Mouse (Mus musculus): ENCODE results near the gene Ntn5. TPM values are rescaled to one million over a fixed set of nuclear protein-coding genes. Genes with fewer than 3 reads are reported as not detected.

Gene Ntn5
- total RNA-seq, 1 experiment: 0.54 TPM

DNA sequence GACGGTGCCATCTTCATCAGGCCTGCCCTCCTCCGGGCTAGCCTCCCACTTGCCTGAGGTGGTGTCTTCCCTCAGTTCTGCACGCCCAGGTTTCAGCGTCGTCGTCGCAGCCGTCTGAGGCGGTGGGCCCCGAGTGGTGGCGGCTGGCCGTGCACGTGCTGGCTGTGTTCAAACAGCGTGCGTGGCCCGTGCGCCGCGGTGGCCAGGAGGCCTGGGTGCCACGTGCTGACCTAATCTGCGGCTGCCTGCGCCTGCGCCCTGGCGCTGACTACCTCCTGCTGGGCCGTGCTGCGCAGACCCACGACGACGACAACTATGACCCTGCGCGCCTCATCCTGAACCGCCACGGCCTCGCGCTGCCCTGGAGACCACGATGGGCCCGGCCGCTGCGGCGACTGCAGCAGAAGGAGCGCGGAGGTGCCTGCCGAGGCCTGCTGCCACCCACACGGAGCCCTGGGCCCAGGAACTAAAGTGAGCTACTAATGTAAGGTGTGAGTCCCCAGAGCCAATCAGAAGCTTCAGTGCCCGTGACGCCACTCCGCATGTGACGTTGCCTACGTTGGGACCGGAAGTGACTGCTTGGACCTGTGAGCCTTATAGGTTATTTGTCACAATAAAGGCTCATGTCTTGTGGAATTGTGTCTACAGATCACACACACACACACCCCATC lies 10.2 kb downstream of the Ntn5 start, which contains the start of gene Sec1:
TSS of gene Sec1 (minus strand) at position 482 of the 671 bp plus-strand sequence.
- no peak for DNase-seq (ENCODE audit: low read depth, low spot score)
- in situ Hi-C loops (cut with MboI; ENCODE audit: low sequenced_read_pairs in 2 of 2, unreplicated experiment in 2 of 2): no loop called here
- Histone ChIP-seq H3K27ac (ENCODE audit: insufficient read depth, low read depth, low read length, poor library complexity, severe bottlenecking) (no peak within 1 kb of the TSS), H3K36me3 (ENCODE audit: control insufficient read depth, insufficient read depth, low read length, poor library complexity, severe bottlenecking) (no peaks in the 10 kb centered on the region), H3K9me3 (ENCODE audit: control insufficient read depth, insufficient read depth, low read depth, low read length) (no peaks in the 10 kb centered on the region), H3K4me1 (ENCODE audit: control insufficient read depth in 2 of 2, insufficient read depth in 2 of 2, low read length in 2 of 2, poor library complexity in 1 of 2) (peaks cover 0 to 21% of the 10 kb centered on the region in 2 experiments; a peak in 1 of 4 replicates), H3K4me3 (ENCODE audit: insufficient read depth in 1 of 2, low read depth in 1 of 2, low read length in 2 of 2, poor library complexity in 1 of 2, severe bottlenecking in 1 of 2) (peak within 1 kb of the TSS in 1 of 2 experiments; percentile 42; a peak in 1 of 4 replicates), H3K9ac (ENCODE audit: insufficient read depth, low read depth, low read length, poor library complexity, severe bottlenecking) (peak within 1 kb of the TSS; percentile 16; the same call in 1 of the 2 replicates)
- TF ChIP-seq ZC3H11A (IDR thresholded peaks at IDR 0.05; ENCODE audit: borderline replicate concordance, low read depth, low read length) (no peak), CHD2 (IDR thresholded peaks at IDR 0.05; ENCODE audit: low read depth, low read length) (no peak), MAFK (IDR thresholded peaks at IDR 0.05; ENCODE audit: insufficient read depth, low read depth, low read length) (no peak)

DNA sequence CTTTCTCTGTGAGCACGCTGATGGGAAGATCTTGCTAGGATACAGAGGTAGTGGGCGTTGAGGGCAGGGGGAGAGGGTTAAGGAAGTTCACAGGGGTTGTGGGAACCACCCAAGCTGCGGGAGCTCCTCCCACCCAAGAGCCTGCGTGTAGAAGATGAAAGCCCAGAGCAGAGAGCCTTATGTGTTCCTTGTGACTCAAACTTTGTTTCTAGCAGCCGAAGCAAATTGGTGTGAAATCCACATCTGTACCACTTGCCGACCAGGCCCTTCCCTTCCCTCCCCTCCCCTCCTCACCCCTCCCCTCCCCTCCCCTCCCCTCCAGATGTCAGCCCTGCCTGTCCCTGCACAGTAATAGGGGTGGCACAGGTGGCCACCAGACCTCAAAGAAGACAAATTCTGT lies 11.3 kb downstream of the Ntn5 start:
- H3K9ac ChIP-seq (ENCODE audit: insufficient read depth, low read depth, low read length, poor library complexity, severe bottlenecking): no peak overlapping the region
- peaks cover 0 to 18% of the 10 kb centered on the region in 2 experiments; a peak in 1 of 4 replicates for H3K4me1 ChIP-seq (ENCODE audit: control insufficient read depth in 2 of 2, insufficient read depth in 2 of 2, low read length in 2 of 2, poor library complexity in 1 of 2)
- in situ Hi-C loops (cut with MboI; ENCODE audit: low sequenced_read_pairs in 2 of 2, unreplicated experiment in 2 of 2): no loop called here
- H3K9me3 ChIP-seq (ENCODE audit: control insufficient read depth, insufficient read depth, low read depth, low read length): no peaks in the 10 kb centered on the region
- no peak overlapping the region for H3K27ac ChIP-seq (ENCODE audit: insufficient read depth, low read depth, low read length, poor library complexity, severe bottlenecking)
- no peak overlapping the region for H3K4me3 ChIP-seq (ENCODE audit: insufficient read depth in 1 of 2, low read depth in 1 of 2, low read length in 2 of 2, poor library complexity in 1 of 2, severe bottlenecking in 1 of 2)
- no peak for DNase-seq (ENCODE audit: low read depth, low spot score)
- TF ChIP-seq CHD2 (IDR thresholded peaks at IDR 0.05; ENCODE audit: low read depth, low read length) (no peak), HCFC1 (IDR thresholded peaks at IDR 0.05; ENCODE audit: borderline replicate concordance, insufficient read depth, low read length) (no peak), ZC3H11A (IDR thresholded peaks at IDR 0.05; ENCODE audit: borderline replicate concordance, low read depth, low read length) (no peak), ZNF384 (IDR thresholded peaks at IDR 0.05; ENCODE audit: low read depth, low read length) (no peak), MAFK (IDR thresholded peaks at IDR 0.05; ENCODE audit: insufficient read depth, low read depth, low read length) (no peak)
- H3K36me3 ChIP-seq (ENCODE audit: control insufficient read depth, insufficient read depth, low read length, poor library complexity, severe bottlenecking): no peaks in the 10 kb centered on the region

DNA sequence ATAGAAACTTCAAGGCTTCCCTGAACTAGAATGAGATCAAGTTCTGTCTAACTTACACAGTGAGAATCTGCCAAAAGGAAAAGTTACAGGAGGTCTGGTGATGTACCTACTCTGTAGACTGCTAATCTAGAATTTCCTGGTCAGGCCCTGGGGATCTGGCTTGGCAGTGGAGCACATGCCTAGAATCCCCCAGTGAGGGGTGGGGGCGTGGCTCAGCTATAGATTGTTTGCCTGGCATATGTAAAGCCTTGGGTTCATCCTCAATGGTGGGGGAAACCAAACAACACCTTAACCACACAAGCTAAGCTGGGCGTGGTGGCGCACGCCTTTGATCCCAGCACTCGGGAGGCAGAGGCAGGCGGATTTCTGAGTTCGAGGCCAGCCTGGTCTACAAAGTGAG lies 14.1 kb downstream of the Ntn5 start:
- Histone ChIP-seq H3K9ac (ENCODE audit: insufficient read depth, low read depth, low read length, poor library complexity, severe bottlenecking) (no peak overlapping the region), H3K4me3 (ENCODE audit: insufficient read depth in 1 of 2, low read depth in 1 of 2, low read length in 2 of 2, poor library complexity in 1 of 2, severe bottlenecking in 1 of 2) (no peak overlapping the region), H3K4me1 (ENCODE audit: control insufficient read depth in 2 of 2, insufficient read depth in 2 of 2, low read length in 2 of 2, poor library complexity in 1 of 2) (peaks cover 0 to 11% of the 10 kb centered on the region in 2 experiments; a peak in 1 of 4 replicates), H3K9me3 (ENCODE audit: control insufficient read depth, insufficient read depth, low read depth, low read length) (no peaks in the 10 kb centered on the region), H3K36me3 (ENCODE audit: control insufficient read depth, insufficient read depth, low read length, poor library complexity, severe bottlenecking) (no peaks in the 10 kb centered on the region), H3K27ac (ENCODE audit: insufficient read depth, low read depth, low read length, poor library complexity, severe bottlenecking) (no peak overlapping the region)
- no peak for TF ChIP-seq MAFK (IDR thresholded peaks at IDR 0.05; ENCODE audit: insufficient read depth, low read depth, low read length)
- no peak for TF ChIP-seq HCFC1 (IDR thresholded peaks at IDR 0.05; ENCODE audit: borderline replicate concordance, insufficient read depth, low read length)
- no peak for TF ChIP-seq ZC3H11A (IDR thresholded peaks at IDR 0.05; ENCODE audit: borderline replicate concordance, low read depth, low read length)
- TF ChIP-seq ZNF384 (IDR thresholded peaks at IDR 0.05; ENCODE audit: low read depth, low read length): no peak
- TF ChIP-seq CHD2 (IDR thresholded peaks at IDR 0.05; ENCODE audit: low read depth, low read length): no peak
- in situ Hi-C loops (cut with MboI; ENCODE audit: low sequenced_read_pairs in 2 of 2, unreplicated experiment in 2 of 2): no loop called here
- no peak for DNase-seq (ENCODE audit: low read depth, low spot score)

DNA sequence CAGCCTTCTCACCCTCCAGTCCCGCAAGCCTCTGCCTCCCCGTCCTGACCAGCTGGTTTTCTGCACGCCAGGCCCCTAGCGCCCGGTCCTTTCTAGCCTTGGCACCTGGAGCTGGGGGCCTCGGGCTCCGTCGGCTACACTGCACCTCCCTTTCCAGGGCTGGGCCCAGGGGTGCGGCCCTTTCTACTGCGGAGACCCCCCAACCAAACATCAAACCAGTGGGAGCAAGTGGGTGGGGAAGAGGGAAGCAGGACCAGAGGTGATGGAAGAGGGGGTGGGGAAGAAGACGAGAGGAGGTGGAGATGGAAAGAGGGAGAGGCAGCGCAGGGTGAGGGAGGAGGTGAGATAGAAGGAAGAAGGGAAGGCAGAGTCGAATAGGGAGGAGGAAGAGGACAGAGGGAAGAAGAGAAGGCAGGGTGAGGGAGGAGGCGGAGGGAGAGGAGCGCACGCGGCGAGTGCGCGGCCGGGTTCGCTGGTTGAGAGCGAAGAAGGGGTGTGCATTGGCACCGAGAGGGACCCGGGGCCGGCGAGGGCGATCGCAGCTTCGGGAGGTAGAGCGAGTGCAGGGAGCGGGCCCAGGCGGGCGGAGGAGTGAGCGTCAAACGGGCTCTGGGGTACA lies 15.8 kb downstream of the Ntn5 start, which contains the start of gene Car11:
TSS of gene Car11 (plus strand) at position 321 of the 619 bp plus-strand sequence.
- no peak within 1 kb of the TSS for H3K27ac ChIP-seq (ENCODE audit: insufficient read depth, low read depth, low read length, poor library complexity, severe bottlenecking)

More for the DNA sequence above, 15.8 kb downstream of the Ntn5 start, which contains the start of gene Car11:
- no peak for TF ChIP-seq ZC3H11A (IDR thresholded peaks at IDR 0.05; ENCODE audit: borderline replicate concordance, low read depth, low read length)
- no peak for TF ChIP-seq HCFC1 (IDR thresholded peaks at IDR 0.05; ENCODE audit: borderline replicate concordance, insufficient read depth, low read length)
- no peak for TF ChIP-seq CHD2 (IDR thresholded peaks at IDR 0.05; ENCODE audit: low read depth, low read length)
- TF ChIP-seq MAFK (IDR thresholded peaks at IDR 0.05; ENCODE audit: insufficient read depth, low read depth, low read length): no peak
- no peak for TF ChIP-seq ZNF384 (IDR thresholded peaks at IDR 0.05; ENCODE audit: low read depth, low read length)
- Histone ChIP-seq H3K4me3 (ENCODE audit: insufficient read depth in 1 of 2, low read depth in 1 of 2, low read length in 2 of 2, poor library complexity in 1 of 2, severe bottlenecking in 1 of 2) (peak within 1 kb of the TSS; percentile 53 to 59), H3K9me3 (ENCODE audit: control insufficient read depth, insufficient read depth, low read depth, low read length) (no peaks in the 10 kb centered on the region), H3K4me1 (ENCODE audit: control insufficient read depth in 2 of 2, insufficient read depth in 2 of 2, low read length in 2 of 2, poor library complexity in 1 of 2) (peaks cover 0 to 8% of the 10 kb centered on the region in 2 experiments; a peak in 1 of 4 replicates), H3K9ac (ENCODE audit: insufficient read depth, low read depth, low read length, poor library complexity, severe bottlenecking) (peak within 1 kb of the TSS; percentile 29), H3K36me3 (ENCODE audit: control insufficient read depth, insufficient read depth, low read length, poor library complexity, severe bottlenecking) (no peaks in the 10 kb centered on the region)
- DNase-seq (ENCODE audit: low read depth, low spot score): no peak
- in situ Hi-C loops (cut with MboI; ENCODE audit: low sequenced_read_pairs in 2 of 2, unreplicated experiment in 2 of 2): no loop called here
